In the genomic region with DNA sequence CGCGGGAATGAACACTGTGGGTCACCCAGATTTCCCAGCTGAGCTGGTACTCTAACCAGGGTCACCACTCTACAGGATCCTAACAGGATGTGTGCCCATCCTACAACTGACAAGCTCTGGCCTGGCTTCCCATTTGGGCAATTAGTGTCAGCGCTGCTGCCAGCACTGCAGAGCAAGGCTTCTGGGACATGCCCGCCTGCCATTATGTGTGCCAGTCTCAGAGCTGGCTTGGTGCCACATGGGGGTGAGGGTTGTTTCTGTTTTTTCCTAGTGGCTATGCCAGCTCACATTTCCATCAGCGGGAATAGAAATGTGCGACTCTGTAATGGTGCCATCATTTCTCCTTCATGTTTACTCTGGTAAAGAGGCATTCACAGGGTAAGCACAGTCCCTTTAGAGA, we compare ENCODE assay signal across 8 mouse cellular contexts. TPM values are rescaled to one million over a fixed set of nuclear protein-coding genes. Genes with fewer than 3 reads are reported as not detected.
A peak's percentile ranks its signal among the peaks of the same experiment; 100 is the strongest.
DNase-seq lines count a peak whose midpoint lies in the region; ATAC-seq lines count a peak whose summit lies in the region.

No protein-coding gene starts in this region.

- H3K4me2 ChIP-seq in kidney, embryonic 16.5 days (replicated peaks; ENCODE audit: low read depth, low read length): no peak overlapping the region

- H3K9me3 ChIP-seq in kidney, embryonic 16.5 days (ENCODE audit: low read length): no peaks in the 10 kb centered on the region

- ATAC-seq in kidney, embryonic 16.5 days (ENCODE audit: low FRiP score, low TSS enrichment): no peak

- H3K4me1 ChIP-seq in kidney, embryonic 16.5 days (ENCODE audit: insufficient read depth, low read length): peaks cover 8% of the 10 kb centered on the region

- no peak overlapping the region for H3K27ac ChIP-seq in kidney, embryonic 16.5 days (ENCODE audit: low read length)

- WGBS in kidney, embryonic 16.5 days: 90% methylated on average over 6 of the region's 6 CpGs

- peak; percentile 38 for DNase-seq in kidney, adult 9 months
- DNase-seq in cerebellum, adult 11 months: peak; percentile 81
- DNase-seq in frontal cortex, postnatal 36 days (ENCODE audit: low spot score in 2 of 2): peak; percentile 78 to 81
- peak; percentile 81 to 83 for DNase-seq in left cerebral cortex, postnatal 10 days (ENCODE audit: extremely low spot score in 1 of 2, low spot score in 2 of 2)
- no peak for DNase-seq in spleen, postnatal 4 days (ENCODE audit: low spot score in 2 of 2)
- no peak for DNase-seq in testis, postnatal 10 days (ENCODE audit: low spot score)
- DNase-seq in lung, postnatal 14 days: no peak

- no peaks in the 10 kb centered on the region for H3K27me3 ChIP-seq in kidney, embryonic 16.5 days (ENCODE audit: insufficient read depth, low read length)

- H3K9ac ChIP-seq in kidney, embryonic 16.5 days (replicated peaks; ENCODE audit: low read length): no peak overlapping the region

- intact Hi-C loops in left cerebral cortex, postnatal 10 days (cut with DNase I): no loop called here

- no peaks in the 10 kb centered on the region for H3K36me3 ChIP-seq in kidney, embryonic 16.5 days (ENCODE audit: insufficient read depth, low read length)

- H3K4me3 ChIP-seq in kidney, embryonic 16.5 days (ENCODE audit: low read length): no peak overlapping the region

RNA-seq across cellular contexts. Expression of a gene that starts 15.7 kb away (rescaled TPM):
- 5.2 and 7.1 TPM in 2 replicates for polyA plus RNA-seq in kidney, embryonic 16.5 days (2015; fragmentation: Nextera tagmentation; extraction: Ambion mirVana)
- 10 to 100 TPM; 71.1 to 72.5 TPM for total RNA-seq in left cerebral cortex, postnatal 10 days (2021)

Comparison
In these comparisons a context has a peak if more than half of its experiments do, and no peak if none do; other contexts are left out.
1. DNase-seq: peak in kidney, adult 9 months (single experiment), cerebellum, adult 11 months (single experiment), frontal cortex, postnatal 36 days (2 of 2) and left cerebral cortex, postnatal 10 days (2 of 2); none in spleen, postnatal 4 days (0 of 2), testis, postnatal 10 days (single experiment) and lung, postnatal 14 days (single experiment).